Mouse (Mus musculus): ENCODE data around the gene Galnt14. TPM values are rescaled to one million over a fixed set of nuclear protein-coding genes. Genes with fewer than 3 reads are reported as not detected.

The Galnt14 gene
- polyA plus RNA-seq, 1 experiment = 2.0 TPM

DNA sequence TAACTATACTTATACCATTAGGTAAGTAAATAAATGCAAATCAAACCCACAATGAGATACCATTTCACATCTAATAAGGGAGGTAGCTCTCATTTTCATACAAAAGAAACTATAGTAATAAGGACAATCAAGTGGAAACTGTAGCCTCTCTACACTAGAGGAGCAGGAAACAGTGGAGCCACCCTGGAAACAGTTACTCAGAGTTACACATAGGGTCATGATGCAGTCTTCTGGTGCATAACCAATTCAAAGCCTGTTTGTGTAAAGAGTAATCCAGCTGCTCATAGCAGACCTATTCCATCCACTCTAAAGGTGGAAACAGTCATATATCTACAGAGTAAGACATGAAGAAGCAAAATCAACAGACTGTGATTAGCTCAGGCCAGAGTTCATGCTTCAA is 261.1 kb downstream of the Galnt14 start:
- Histone ChIP-seq H3K27ac (ENCODE audit: insufficient read depth, low read length) (no peak overlapping the region), H3K4me1 (ENCODE audit: control insufficient read depth, insufficient read depth, low read length) (no peaks in the 10 kb centered on the region), H3K4me3 (ENCODE audit: insufficient read depth, low read length) (no peak overlapping the region)
- TF ChIP-seq POLR2A (IDR thresholded peaks at IDR 0.05; ENCODE audit: low read depth, low read length) (no peak), CTCF (IDR thresholded peaks at IDR 0.05; ENCODE audit: borderline replicate concordance, insufficient read depth, low read length) (no peak)

Other genes with a start within 250 kb of the Galnt14 start
- 6.8 and 8.4 TPM in 2 replicates for gene Ehd3, start 93.7 kb upstream of the Galnt14 start, polyA plus RNA-seq (2011; ENCODE audit: insufficient read length, low read depth, missing spikeins)
- gene Xdh, start 239.7 kb upstream of the Galnt14 start, polyA plus RNA-seq (2011; ENCODE audit: insufficient read length, low read depth, missing spikeins) = 4.8 and 8.6 TPM in 2 replicates